Mouse (Mus musculus) MEL (cell line): ENCODE data around the gene Rexo1. TPM values are rescaled to one million over a fixed set of nuclear protein-coding genes. Genes with fewer than 3 reads are reported as not detected.

Experiments
- DNase-seq: peaks from one replicate; pipeline ENCODE4 v3.0.0; 2011; ENCODE audit warnings: low read depth, low spot score
- H3K27ac ChIP-seq: 2 replicates; pipeline ENCODE4 v1.5.1; 2012; ENCODE audit warnings: low read depth, mild to moderate bottlenecking, control low read depth, low read length, moderate library complexity; ENCODE audit not compliant: control insufficient read depth
- H3K27me3 ChIP-seq, 2 experiments: fragments of 150-350 bp in 1 of 2; sonication (generic) in 1 of 2; 2 replicates each; pipeline ENCODE4 v1.6.1; 2012; ENCODE audit warnings: low read length in 2 of 2, mild to moderate bottlenecking in 2 of 2, improper control_type of control experiment in 1 of 2, moderate library complexity in 1 of 2; ENCODE audit not compliant: insufficient read depth in 2 of 2, control insufficient read depth in 1 of 2
- H3K36me3 ChIP-seq, 2 experiments: 2 replicates each; pipeline ENCODE4 v1.6.1; 2012 to 2014; ENCODE audit warnings: low read length in 2 of 2, improper control_type of control experiment in 1 of 2, inconsistent platforms in 1 of 2, mild to moderate bottlenecking in 1 of 2; ENCODE audit not compliant: insufficient read depth in 2 of 2, control insufficient read depth in 1 of 2
- H3K4me1 ChIP-seq, 2 experiments: fragments of 150-350 bp in 1 of 2; sonication (generic) in 1 of 2; 2 replicates each; pipeline ENCODE4 v1.6.1; 2012; ENCODE audit warnings: low read length in 2 of 2, improper control_type of control experiment in 1 of 2, mild to moderate bottlenecking in 1 of 2; ENCODE audit not compliant: insufficient read depth in 2 of 2, control insufficient read depth in 1 of 2
- H3K4me3 ChIP-seq, 2 experiments: fragments of 150-350 bp in 1 of 2; sonication (generic) in 1 of 2; 2 replicates each; pipeline ENCODE4 v1.5.1; 2012; ENCODE audit warnings: low read depth in 2 of 2, low read length in 2 of 2, mild to moderate bottlenecking in 2 of 2, moderate library complexity in 2 of 2, control low read depth in 1 of 2, improper control_type of control experiment in 1 of 2; ENCODE audit not compliant: control insufficient read depth in 1 of 2, insufficient read depth in 1 of 2
- H3K79me2 ChIP-seq: 2 replicates; pipeline ENCODE4 v1.6.1; 2012; ENCODE audit warnings: mild to moderate bottlenecking, low read length, moderate library complexity; ENCODE audit not compliant: control insufficient read depth, poor library complexity, insufficient read depth
- H3K9ac ChIP-seq: 2 replicates; pipeline ENCODE4 v1.6.1; 2012; ENCODE audit warnings: low read depth, mild to moderate bottlenecking, control low read depth, low read length, moderate library complexity; ENCODE audit not compliant: control insufficient read depth, poor library complexity, severe bottlenecking
- H3K9me3 ChIP-seq: fragments of 150-350 bp; sonication (generic); replicated peaks from 2 replicates; pipeline ENCODE4 v1.6.1; 2012; ENCODE audit warnings: mild to moderate bottlenecking, low read length, improper control_type of control experiment, moderate library complexity; ENCODE audit not compliant: insufficient read depth
- BHLHE40 ChIP-seq: IDR thresholded peaks from 2 replicates; pipeline ENCODE4 v1.6.1; 2012; ENCODE audit warnings: low read depth, mild to moderate bottlenecking, inconsistent platforms, low read length, improper control_type of control experiment, borderline replicate concordance
- CHD2 ChIP-seq: IDR thresholded peaks from 2 replicates; pipeline ENCODE4 v1.6.1; 2011; ENCODE audit warnings: low read length, improper control_type of control experiment
- E2F4 ChIP-seq: IDR thresholded peaks from 2 replicates; pipeline ENCODE4 v1.6.1; 2011; ENCODE audit warnings: low read depth, low read length, improper control_type of control experiment, borderline replicate concordance
- ELF1 ChIP-seq: IDR thresholded peaks from 2 replicates; pipeline ENCODE4 v1.6.1; 2014; ENCODE audit warnings: low read depth, mild to moderate bottlenecking, inconsistent platforms, low read length, improper control_type of control experiment, moderate library complexity
- EP300 ChIP-seq, 2 experiments: IDR thresholded peaks; 2 replicates each; pipeline ENCODE4 v1.6.1; 2011; ENCODE audit warnings: improper control_type of control experiment in 2 of 2, low read length in 2 of 2, low read depth in 1 of 2, mild to moderate bottlenecking in 1 of 2
- ETS1 ChIP-seq: IDR thresholded peaks from 2 replicates; pipeline ENCODE4 v1.6.1; 2012; ENCODE audit warnings: low read depth, mild to moderate bottlenecking, inconsistent platforms, low read length, improper control_type of control experiment, moderate library complexity
- GABPA ChIP-seq: IDR thresholded peaks from 2 replicates; pipeline ENCODE4 v1.6.1; 2012; ENCODE audit warnings: low read depth, mild to moderate bottlenecking, inconsistent platforms, low read length, improper control_type of control experiment, moderate library complexity
- HCFC1 ChIP-seq: IDR thresholded peaks from 2 replicates; pipeline ENCODE4 v1.6.1; 2012; ENCODE audit warnings: low read depth, mild to moderate bottlenecking, inconsistent platforms, low read length, improper control_type of control experiment, moderate library complexity
- JUND ChIP-seq: IDR thresholded peaks from 2 replicates; pipeline ENCODE4 v1.6.1; 2011; ENCODE audit warnings: low read depth, mild to moderate bottlenecking, improper control_type of control experiment, low read length
- KAT2A ChIP-seq: conservative IDR thresholded peaks from 2 replicates; pipeline ENCODE4 v1.6.1; 2012; ENCODE audit warnings: low read depth, low read length, improper control_type of control experiment, inconsistent platforms
- MAFK ChIP-seq: IDR thresholded peaks from 2 replicates; pipeline ENCODE4 v1.6.1; 2011; ENCODE audit warnings: low read depth, mild to moderate bottlenecking, low read length, improper control_type of control experiment, borderline replicate concordance
- MAX ChIP-seq: IDR thresholded peaks from 2 replicates; pipeline ENCODE4 v1.6.1; 2011; ENCODE audit warnings: low read length, improper control_type of control experiment
- MAZ ChIP-seq: IDR thresholded peaks from 2 replicates; pipeline ENCODE4 v1.6.1; 2012; ENCODE audit warnings: low read depth, mild to moderate bottlenecking, inconsistent platforms, low read length, improper control_type of control experiment
- MYC ChIP-seq: IDR thresholded peaks from 2 replicates; pipeline ENCODE4 v1.6.1; 2011; ENCODE audit warnings: low read depth, mild to moderate bottlenecking, low read length, improper control_type of control experiment, moderate library complexity
- NRF1 ChIP-seq: IDR thresholded peaks from 2 replicates; pipeline ENCODE4 v1.6.1; 2014; ENCODE audit warnings: low read depth, mild to moderate bottlenecking, inconsistent platforms, low read length, improper control_type of control experiment, moderate library complexity; ENCODE audit not compliant: poor library complexity, insufficient read depth, severe bottlenecking
- POLR2AphosphoS2 ChIP-seq: IDR thresholded peaks from 2 replicates; pipeline ENCODE4 v1.6.1; 2011; ENCODE audit warnings: low read length, improper control_type of control experiment
- POLR2AphosphoS5 ChIP-seq: IDR thresholded peaks from 2 replicates; pipeline ENCODE4 v1.6.1; 2012; ENCODE audit warnings: low read depth, borderline replicate concordance, mild to moderate bottlenecking, inconsistent platforms, low read length, moderate library complexity, mixed read lengths
- RAD21 ChIP-seq: IDR thresholded peaks from 2 replicates; pipeline ENCODE4 v1.6.1; 2011; ENCODE audit warnings: mild to moderate bottlenecking, low read depth, low read length, improper control_type of control experiment
- RCOR1 ChIP-seq: IDR thresholded peaks from 2 replicates; pipeline ENCODE4 v1.6.1; 2012; ENCODE audit warnings: low read depth, mild to moderate bottlenecking, inconsistent platforms, low read length, improper control_type of control experiment
- SIN3A ChIP-seq: IDR thresholded peaks from 2 replicates; pipeline ENCODE4 v1.6.1; 2012; ENCODE audit warnings: low read length, improper control_type of control experiment, inconsistent platforms
- UBTF ChIP-seq: IDR thresholded peaks from 2 replicates; pipeline ENCODE4 v1.6.1; 2012; ENCODE audit warnings: low read depth, mild to moderate bottlenecking, inconsistent platforms, low read length, improper control_type of control experiment, moderate library complexity, borderline replicate concordance; ENCODE audit not compliant: insufficient read depth
- USF1 ChIP-seq: IDR thresholded peaks from 2 replicates; pipeline ENCODE4 v1.6.1; 2014; ENCODE audit warnings: low read depth, mild to moderate bottlenecking, inconsistent platforms, low read length, improper control_type of control experiment, moderate library complexity
- USF2 ChIP-seq, 2 experiments: IDR thresholded peaks; 2 replicates each; pipeline ENCODE4 v1.6.1; 2011 to 2012; ENCODE audit warnings: improper control_type of control experiment in 2 of 2, low read length in 2 of 2, borderline replicate concordance in 1 of 2, inconsistent platforms in 1 of 2, low read depth in 1 of 2, mild to moderate bottlenecking in 1 of 2; ENCODE audit not compliant: insufficient read depth in 1 of 2
- ZKSCAN1 ChIP-seq: IDR thresholded peaks from 2 replicates; pipeline ENCODE4 v1.6.1; 2012; ENCODE audit warnings: low read depth, mild to moderate bottlenecking, inconsistent platforms, low read length, improper control_type of control experiment, moderate library complexity
- ZMIZ1 ChIP-seq: IDR thresholded peaks from 2 replicates; pipeline ENCODE4 v1.6.1; 2012; ENCODE audit warnings: low read depth, mild to moderate bottlenecking, inconsistent platforms, low read length, improper control_type of control experiment, moderate library complexity
- polyA plus RNA-seq, 2 experiments: library from polyadenylated mRNA; stranded (reverse) in 1 of 2; unstranded in 1 of 2; fragments of >175 nt in 1 of 2; fragments of >200 nt in 1 of 2; gene quantifications; 2 replicates each; pipeline versions ENCODE4 v1.2.1 to v1.2.4; 2012; ENCODE audit warnings: low replicate concordance in 2 of 2, low read depth in 1 of 2; ENCODE audit not compliant: insufficient read length in 2 of 2, insufficient read depth in 1 of 2, missing spikeins in 1 of 2
- total RNA-seq: library from RNA; depleted of rRNA; stranded (reverse); fragments of 300-350 nt; gene quantifications from 2 replicates; pipeline ENCODE4 v1.2.3, GENCODE M21; 2012

Rexo1 gene
- total and polyA plus RNA-seq, 3 experiments, result 14.7 to 54.6 TPM; not detected in 1

DNA sequence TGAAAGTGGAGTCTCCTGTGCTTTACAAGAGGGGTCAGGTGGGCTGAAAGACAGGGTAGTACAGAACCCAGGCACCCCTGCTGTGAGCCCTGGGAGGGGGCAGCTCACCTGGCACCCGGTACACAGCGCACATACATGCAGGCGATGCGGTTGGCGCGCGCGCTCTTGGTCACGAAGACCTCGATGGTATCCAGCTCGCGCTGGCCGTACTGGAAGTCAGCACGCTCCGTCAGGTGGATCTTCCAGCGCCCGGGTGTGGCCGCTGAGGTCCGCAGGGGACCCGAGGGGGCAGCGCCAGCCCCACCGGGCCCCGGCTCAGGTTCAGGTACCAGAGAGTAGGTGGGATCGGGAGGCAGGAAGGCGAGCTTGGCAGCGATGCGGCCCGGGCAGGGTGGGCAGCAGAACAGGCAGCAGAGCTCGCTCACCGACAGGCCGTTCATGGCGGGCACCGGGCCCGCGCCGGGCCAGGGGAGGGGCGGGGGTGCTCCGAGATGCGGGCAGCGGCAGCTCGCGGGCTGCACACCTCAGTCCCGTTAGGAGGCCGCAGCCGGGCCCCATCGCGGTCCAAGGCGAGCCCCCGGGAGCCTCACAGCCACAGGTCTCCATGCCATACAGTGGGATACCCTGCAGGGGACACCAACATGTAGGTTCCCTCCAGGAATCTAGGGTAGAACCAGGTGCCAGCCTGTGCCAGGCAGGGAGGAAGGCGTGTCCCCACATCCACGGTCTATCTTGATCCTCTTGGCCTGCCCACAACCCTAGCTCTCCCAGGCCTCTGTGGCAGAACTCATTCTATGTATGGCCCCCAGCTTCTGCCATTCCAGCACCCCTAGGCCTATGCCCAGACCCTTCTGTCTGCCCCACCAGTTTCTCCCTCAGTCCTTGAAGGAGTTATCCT, 25.3 kb upstream of the Rexo1 start:
- Histone ChIP-seq H3K27ac (no peak overlapping the region), H3K27me3 (no peaks in the 10 kb centered on the region), H3K4me1 (peaks cover 5 to 13% of the 10 kb centered on the region in 2 experiments; a peak in 3 of 4 replicates), H3K4me3 (no peak overlapping the region), H3K36me3 (no peaks in the 10 kb centered on the region; a peak in 1 of 4 replicates), H3K79me2 (peaks cover 34% of the 10 kb centered on the region), H3K9ac (no peak overlapping the region), H3K9me3 (no peaks in the 10 kb centered on the region)
- TF ChIP-seq ZMIZ1, result no peak
- TF ChIP-seq ZKSCAN1, result no peak
- TF ChIP-seq POLR2AphosphoS2, result no peak
- no peak for TF ChIP-seq ELF1
- no peak for TF ChIP-seq SIN3A
- TF ChIP-seq RCOR1, result no peak
- TF ChIP-seq MAZ, result no peak
- no peak for TF ChIP-seq EP300 (IDR thresholded peaks at IDR 0.05; ENCODE audit: low read depth in 1 of 2, low read length in 2 of 2)
- no peak for TF ChIP-seq HCFC1
- TF ChIP-seq E2F4, result no peak
- TF ChIP-seq MAFK, result no peak
- no peak for TF ChIP-seq CHD2
- TF ChIP-seq JUND, result no peak
- no peak for TF ChIP-seq USF2 (IDR thresholded peaks at IDR 0.05; ENCODE audit: borderline replicate concordance in 1 of 2, insufficient read depth in 1 of 2, low read depth in 1 of 2, low read length in 2 of 2)
- DNase-seq, result no peak

GRCm38 (mm10) chr10:80585581-80585980, 24.2 kb upstream of the Rexo1 start:
- DNase-seq, result no peak
- Histone ChIP-seq H3K4me1 (peaks cover 5 to 13% of the 10 kb centered on the region in 2 experiments; a peak in 3 of 4 replicates), H3K27ac (no peak overlapping the region), H3K36me3 (no peaks in the 10 kb centered on the region; a peak in 1 of 4 replicates), H3K27me3 (no peaks in the 10 kb centered on the region), H3K79me2 (peaks cover 34% of the 10 kb centered on the region), H3K9ac (no peak overlapping the region), H3K9me3 (no peaks in the 10 kb centered on the region), H3K4me3 (no peak overlapping the region)
- TF ChIP-seq BHLHE40 (no peak), GABPA (no peak), EP300 (IDR thresholded peaks at IDR 0.05; ENCODE audit: low read depth in 1 of 2, low read length in 2 of 2) (no peak), NRF1 (no peak), UBTF (no peak), POLR2AphosphoS5 (no peak), ELF1 (no peak), MYC (no peak), ETS1 (no peak), ZKSCAN1 (no peak), KAT2A (no peak), JUND (no peak), ZMIZ1 (no peak), RAD21 (no peak), USF1 (no peak), MAX (no peak), E2F4 (no peak), HCFC1 (no peak)
